Mouse (Mus musculus): Measurements from ENCODE around the gene Ang.

DNA sequence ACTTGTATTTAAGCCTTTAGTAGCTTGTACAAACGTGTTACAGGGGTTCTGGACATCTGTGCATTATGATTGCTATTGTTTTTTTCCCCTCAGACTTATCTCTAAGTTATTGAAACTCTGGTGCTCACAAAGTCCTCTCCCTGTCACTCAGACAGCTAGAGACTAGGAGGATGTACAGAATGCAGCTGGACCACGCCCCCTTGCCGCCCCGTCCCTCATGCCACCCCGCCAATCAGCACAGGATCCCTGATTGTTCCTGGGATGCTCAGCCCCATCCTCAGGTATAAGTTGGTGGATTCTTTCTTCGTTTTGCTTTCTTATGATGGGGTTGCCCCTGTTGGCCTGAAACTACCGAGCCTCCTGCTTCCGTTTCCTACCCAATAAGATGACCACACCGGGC, 22.5 kb downstream of the Ang start:
- TF ChIP-seq POLR2A (IDR thresholded peaks at IDR 0.05; ENCODE audit: borderline replicate concordance, control insufficient read depth, low read depth, low read length): no peak
- no peak for TF ChIP-seq CTCF (IDR thresholded peaks at IDR 0.05; ENCODE audit: control insufficient read depth, insufficient read depth, low read length)
